Mouse (Mus musculus) bone marrow, adult 2 months (tissue): ENCODE measurements around the gene Dpysl5.

Experiments
- CTCF ChIP-seq: fragments of 200-500 bp; IDR thresholded peaks from 2 replicates; pipeline ENCODE4 v1.5.1; 2011; ENCODE audit warnings: low read length, control low read depth; ENCODE audit not compliant: control insufficient read depth, insufficient read depth
- POLR2A ChIP-seq: fragments of 200-500 bp; IDR thresholded peaks from 2 replicates; pipeline ENCODE4 v1.6.1; 2011; ENCODE audit warnings: low read depth, mild to moderate bottlenecking, control low read depth, low read length, borderline replicate concordance; ENCODE audit not compliant: control insufficient read depth

- TF ChIP-seq CTCF (no peak), POLR2A (no peak)
Observed at GRCm38 (mm10) chr5:30721935-30722334, 10.6 kb downstream of the Dpysl5 start.
